Mouse (Mus musculus) testis, adult 2 months (tissue): ENCODE measurements around the gene Asf1a.

Experiments used
- CTCF ChIP-seq: fragments of 200-500 bp; IDR thresholded peaks from 2 replicates; pipeline ENCODE4 v1.5.1; 2012; ENCODE audit warnings: low read depth, mild to moderate bottlenecking, inconsistent platforms, low read length, moderate library complexity; ENCODE audit not compliant: control insufficient read depth, insufficient read depth, insufficient replicate concordance
- POLR2A ChIP-seq: fragments of 200-500 bp; IDR thresholded peaks from 2 replicates; pipeline ENCODE4 v1.6.1; 2012; ENCODE audit warnings: low read depth, mild to moderate bottlenecking, inconsistent platforms, low read length, moderate library complexity; ENCODE audit not compliant: control insufficient read depth

DNA sequence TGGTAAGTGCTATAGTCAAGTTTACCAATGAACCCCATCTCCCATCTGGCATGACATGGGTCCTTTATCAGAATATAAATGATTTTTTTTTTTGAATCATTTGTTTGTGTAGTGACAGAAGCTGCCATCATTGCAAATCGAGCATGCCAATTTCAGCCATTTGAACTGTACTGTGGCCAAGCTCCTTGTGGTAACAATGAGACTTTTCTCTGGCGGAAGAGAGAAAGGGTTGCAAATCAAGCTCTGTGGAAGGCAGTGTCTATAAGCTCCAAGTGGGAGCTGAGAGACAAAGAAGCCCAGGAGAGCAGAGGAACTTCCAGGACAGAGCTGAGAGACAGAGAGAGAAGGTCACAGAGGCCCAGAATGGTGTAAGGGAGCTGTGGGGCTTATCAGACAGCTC, 31.0 kb upstream of the Asf1a start:
- TF ChIP-seq POLR2A, result no peak
- TF ChIP-seq CTCF, result no peak
